15 mouse cellular contexts compared by ENCODE assay signal in genomic region chr2:139579280-139579679, GRCm38 (mm10).
DNase-seq lines count a peak whose midpoint lies in the region; ATAC-seq and TF ChIP-seq lines count a peak whose summit lies in the region.
"Had no signal": no experiment of that assay in that cellular context is flagged by ENCODE, and none has a peak within 500 bp of the region (broad histone marks: within the 10 kb centered on the region; RNA-seq: fewer than 3 reads in every experiment).

No protein-coding gene starts in this region.

- 10% methylated on average over 3 of the region's 3 CpGs for WGBS in liver, adult 2 months
- 5% methylated on average over 3 of the region's 3 CpGs for whole genome bisulfite sequencing in heart, embryonic 12.5 days

- H3K4me3 ChIP-seq in gastrocnemius, adult 2 months: no peak overlapping the region
- H3K4me3 ChIP-seq in liver, adult 2 months (ENCODE audit: insufficient read depth, low read depth, low read length): no peak overlapping the region
- H3K4me3 ChIP-seq in E14TG2a.4 (replicated peaks; ENCODE audit: low read length): no peak overlapping the region
- no peak overlapping the region for H3K4me3 ChIP-seq in heart, embryonic 12.5 days
- H3K4me3 ChIP-seq: midbrain, embryonic 12.5 days had no signal

- no peak for TF ChIP-seq POLR2A in liver, adult 2 months (IDR thresholded peaks at IDR 0.05; ENCODE audit: extremely low read depth, insufficient read depth, low read length)
- TF ChIP-seq POLR2A in brain, embryonic 14.5 days (IDR thresholded peaks at IDR 0.05; ENCODE audit: borderline replicate concordance, extremely low read depth, insufficient read depth, insufficient read length, poor library complexity, severe bottlenecking): no peak

- H3K4me2 ChIP-seq in heart, embryonic 12.5 days: no peak overlapping the region
- H3K4me2 ChIP-seq: midbrain, embryonic 12.5 days had no signal

- H3K9ac ChIP-seq in liver, adult 2 months (ENCODE audit: low read depth, low read length): no peak overlapping the region
- no peak overlapping the region for H3K9ac ChIP-seq in heart, embryonic 12.5 days
- H3K9ac ChIP-seq: midbrain, embryonic 12.5 days had no signal

- no peak for DNase-seq in gastrocnemius, adult 2 months
- DNase-seq in gastrocnemius, adult 8-10 months (ENCODE audit: low spot score in 2 of 2): no peak
- peak; percentile 12 for DNase-seq in liver, adult 2 months (ENCODE audit: extremely low read depth, low read depth, low spot score)
- DNase-seq in liver: no peak
- peak; percentile 40 for DNase-seq in brain, embryonic 14.5 days (ENCODE audit: low read depth)
- no peak for DNase-seq in urinary bladder, postnatal 10 days (ENCODE audit: low spot score)
- DNase-seq: adrenal gland, postnatal 14 days; heart, postnatal 10 days; kidney, adult 11 months; kidney, postnatal 36 days; lung, postnatal 10 days; right cerebral cortex, postnatal 4 days had no signal

- intact Hi-C loops in gastrocnemius, adult 2 months (cut with DNase I): no loop called here

- ATAC-seq in heart, embryonic 12.5 days (ENCODE audit: insufficient number of reproducible peaks, low FRiP score): no peak

- H3K9me3 ChIP-seq in E14TG2a.4 (ENCODE audit: low read length): no peaks in the 10 kb centered on the region
- no peaks in the 10 kb centered on the region for H3K9me3 ChIP-seq in heart, embryonic 12.5 days (replicated peaks)
- H3K9me3 ChIP-seq: midbrain, embryonic 12.5 days had no signal

- H3K4me1 ChIP-seq in liver, adult 2 months (ENCODE audit: control insufficient read depth, insufficient read depth, low read length): no peaks in the 10 kb centered on the region
- H3K4me1 ChIP-seq in E14TG2a.4 (replicated peaks; ENCODE audit: low read depth, low read length): no peaks in the 10 kb centered on the region
- no peaks in the 10 kb centered on the region; the same call in 1 of the 2 replicates for H3K4me1 ChIP-seq in heart, embryonic 12.5 days (replicated peaks)
- H3K4me1 ChIP-seq: midbrain, embryonic 12.5 days had no signal

- H3K27ac ChIP-seq in gastrocnemius, adult 2 months: no peak overlapping the region
- no peak overlapping the region for H3K27ac ChIP-seq in liver, adult 2 months (replicated peaks; ENCODE audit: insufficient read depth, low read depth, low read length)
- no peak overlapping the region for H3K27ac ChIP-seq in heart, embryonic 12.5 days (ENCODE audit: poor library complexity, severe bottlenecking)
- H3K27ac ChIP-seq: midbrain, embryonic 12.5 days had no signal

- H3K27me3 ChIP-seq in liver, adult 2 months (ENCODE audit: control insufficient read depth, insufficient read depth, low read length): no peaks in the 10 kb centered on the region
- H3K27me3 ChIP-seq in E14TG2a.4 (ENCODE audit: insufficient read depth, low read length): no peaks in the 10 kb centered on the region
- H3K27me3 ChIP-seq in heart, embryonic 12.5 days (replicated peaks): no peaks in the 10 kb centered on the region
- H3K27me3 ChIP-seq: midbrain, embryonic 12.5 days had no signal

- H3K79me2 ChIP-seq in liver, adult 2 months (ENCODE audit: control insufficient read depth, insufficient read depth, low read length): no peaks in the 10 kb centered on the region

- no peaks in the 10 kb centered on the region for H3K36me3 ChIP-seq in liver, adult 2 months (ENCODE audit: control insufficient read depth, insufficient read depth, low read length)
- no peaks in the 10 kb centered on the region for H3K36me3 ChIP-seq in E14TG2a.4 (ENCODE audit: insufficient read depth, low read length)
- H3K36me3 ChIP-seq in heart, embryonic 12.5 days: no peaks in the 10 kb centered on the region
- H3K36me3 ChIP-seq: midbrain, embryonic 12.5 days had no signal

- TF ChIP-seq CTCF in gastrocnemius, adult 2 months (IDR thresholded peaks at IDR 0.05): peak; percentile 49
- no peak for TF ChIP-seq CTCF in liver, adult 2 months (IDR thresholded peaks at IDR 0.05; ENCODE audit: low read depth, low read length)
- peak; percentile 32 for TF ChIP-seq CTCF in E14TG2a.4 (conservative IDR thresholded peaks at IDR 0.05; ENCODE audit: low read length)
- 0 out of 2 replicates have a peak, but pooled peaks have one; percentile 11 for TF ChIP-seq CTCF in brain, embryonic 14.5 days (IDR thresholded peaks at IDR 0.05; ENCODE audit: borderline replicate concordance, extremely low read depth, insufficient read depth, insufficient read length)

Comparison
In these comparisons a context has a peak if more than half of its experiments do, and no peak if none do; other contexts are left out.
1. DNase-seq: peak in liver, adult 2 months (single experiment) and brain, embryonic 14.5 days (single experiment); none in gastrocnemius, adult 2 months (single experiment), gastrocnemius, adult 8-10 months (0 of 2), liver (single experiment) and urinary bladder, postnatal 10 days (single experiment).